Mouse (Mus musculus) ovary, postnatal 14 days (tissue): ENCODE results near the gene Slc44a3.
A peak's percentile ranks its signal among the peaks of the same experiment; 100 is the strongest.

ENCODE experiments used
- DNase-seq: peaks from one replicate; pipeline ENCODE4 v3.0.0; 2022; ENCODE audit warnings: low spot score

Gene Slc44a3

GRCm38 (mm10) chr3:121532176-121532575 is at the start of gene Slc44a3:
Gene Slc44a3, minus strand, starts transcription at chr3:121532404.
- DNase-seq = peak; percentile 63

GRCm38 (mm10) chr3:121579880-121580549 is 47.8 kb upstream of the Slc44a3 start:
- no peak for DNase-seq

- DNase-seq = no peak
Observed at GRCm38 (mm10) chr3:121579402-121579801, 47.2 kb upstream of the Slc44a3 start.

- DNase-seq = no peak
Observed at GRCm38 (mm10) chr3:121578706-121579105, 46.5 kb upstream of the Slc44a3 start.

- DNase-seq = no peak
Observed at GRCm38 (mm10) chr3:121577641-121578040, 45.4 kb upstream of the Slc44a3 start.

GRCm38 (mm10) chr3:121577032-121577591 is 44.9 kb upstream of the Slc44a3 start:
- peak; percentile 30 for DNase-seq

GRCm38 (mm10) chr3:121576367-121576766 is 44.2 kb upstream of the Slc44a3 start:
- no peak for DNase-seq

- DNase-seq = no peak
Observed at GRCm38 (mm10) chr3:121574386-121574785, 42.2 kb upstream of the Slc44a3 start.

GRCm38 (mm10) chr3:121573858-121574257 is 41.7 kb upstream of the Slc44a3 start:
- no peak for DNase-seq

GRCm38 (mm10) chr3:121571491-121571890 is 39.3 kb upstream of the Slc44a3 start:
- DNase-seq = no peak

GRCm38 (mm10) chr3:121570623-121571022 is 38.4 kb upstream of the Slc44a3 start:
- no peak for DNase-seq

- DNase-seq = no peak
Observed at GRCm38 (mm10) chr3:121569767-121570166, 37.6 kb upstream of the Slc44a3 start.

- DNase-seq = no peak
Observed at GRCm38 (mm10) chr3:121569004-121569403, 36.8 kb upstream of the Slc44a3 start.

GRCm38 (mm10) chr3:121567904-121568303 is 35.7 kb upstream of the Slc44a3 start:
- no peak for DNase-seq

GRCm38 (mm10) chr3:121567337-121567900 is 35.2 kb upstream of the Slc44a3 start:
- no peak for DNase-seq

- DNase-seq = no peak
Observed at GRCm38 (mm10) chr3:121566901-121567300, 34.7 kb upstream of the Slc44a3 start.

GRCm38 (mm10) chr3:121561803-121562202 is 29.6 kb upstream of the Slc44a3 start:
- DNase-seq = no peak

- DNase-seq = no peak
Observed at GRCm38 (mm10) chr3:121560115-121560865, 28.1 kb upstream of the Slc44a3 start.

GRCm38 (mm10) chr3:121559406-121560114 is 27.4 kb upstream of the Slc44a3 start:
- no peak for DNase-seq

- DNase-seq = no peak
Observed at GRCm38 (mm10) chr3:121558861-121559260, 26.7 kb upstream of the Slc44a3 start.

GRCm38 (mm10) chr3:121556304-121556703 is 24.1 kb upstream of the Slc44a3 start:
- DNase-seq = no peak

- no peak for DNase-seq
Observed at GRCm38 (mm10) chr3:121553294-121553693, 21.1 kb upstream of the Slc44a3 start.
